Mouse (Mus musculus): ENCODE measurements around the gene Pgbd1.
"Not testable (repeated sequence)": the region's sequence is repeated elsewhere in the genome, so short reads cannot be mapped to it uniquely, and the experiment has no call there.

Gene Pgbd1

GRCm38 (mm10) chr13:21440503-21441206 is at the start of gene Pgbd1:
Gene Pgbd1 (minus strand): TSS chr13:21441058.
- DNase-seq (ENCODE audit: low spot score in 2 of 2), result peak; percentile 46 to 62

GRCm38 (mm10) chr13:21486881-21487280 is 46.0 kb upstream of the Pgbd1 start:
- no peak for DNase-seq (ENCODE audit: low spot score in 2 of 2)

GRCm38 (mm10) chr13:21478759-21479670 is 38.2 kb upstream of the Pgbd1 start, which contains the start of the genes Zkscan4 and Gm10065:
Gene Zkscan4 (plus strand): TSS chr13:21478907.
Gene Gm10065 (minus strand): TSS chr13:21479441.
- peak; percentile 54 to 69 for DNase-seq (ENCODE audit: low spot score in 2 of 2)

DNA sequence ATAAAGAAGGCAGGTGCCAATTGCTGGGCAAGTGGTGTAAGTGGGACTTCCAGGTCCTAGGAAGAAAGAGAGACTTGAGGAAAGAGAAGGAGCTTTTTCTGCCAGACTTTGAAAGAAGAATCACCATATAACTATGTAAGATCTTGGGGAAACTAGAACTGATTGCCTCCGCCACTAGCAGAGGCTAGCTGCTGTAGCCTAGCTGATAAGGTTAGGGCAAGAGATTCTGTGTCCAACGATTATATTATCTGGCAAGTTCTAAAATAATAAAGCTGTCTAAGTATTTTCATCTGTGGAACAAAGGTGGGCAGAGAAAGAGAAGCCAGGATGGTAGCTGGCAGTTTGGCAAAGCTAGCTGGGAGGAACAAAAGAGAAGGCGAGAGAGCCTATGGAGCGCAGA is 31.6 kb upstream of the Pgbd1 start:
- DNase-seq (ENCODE audit: low spot score in 2 of 2), result no peak

- no peak for DNase-seq (ENCODE audit: low spot score in 2 of 2)
Measured at GRCm38 (mm10) chr13:21469097-21469496, 28.2 kb upstream of the Pgbd1 start.

- peak; percentile 75 to 83 for DNase-seq (ENCODE audit: low spot score in 2 of 2)
Measured at GRCm38 (mm10) chr13:21468061-21469019, 27.5 kb upstream of the Pgbd1 start, which contains the start of gene Nkapl. Gene Nkapl (minus strand): TSS chr13:21468509.

- no peak for DNase-seq (ENCODE audit: low spot score in 2 of 2)
Measured at GRCm38 (mm10) chr13:21467336-21467735, 26.5 kb upstream of the Pgbd1 start.

- not testable (repeated sequence) for DNase-seq (ENCODE audit: low spot score in 2 of 2)
Measured at GRCm38 (mm10) chr13:21462516-21462915, 21.7 kb upstream of the Pgbd1 start.

DNA sequence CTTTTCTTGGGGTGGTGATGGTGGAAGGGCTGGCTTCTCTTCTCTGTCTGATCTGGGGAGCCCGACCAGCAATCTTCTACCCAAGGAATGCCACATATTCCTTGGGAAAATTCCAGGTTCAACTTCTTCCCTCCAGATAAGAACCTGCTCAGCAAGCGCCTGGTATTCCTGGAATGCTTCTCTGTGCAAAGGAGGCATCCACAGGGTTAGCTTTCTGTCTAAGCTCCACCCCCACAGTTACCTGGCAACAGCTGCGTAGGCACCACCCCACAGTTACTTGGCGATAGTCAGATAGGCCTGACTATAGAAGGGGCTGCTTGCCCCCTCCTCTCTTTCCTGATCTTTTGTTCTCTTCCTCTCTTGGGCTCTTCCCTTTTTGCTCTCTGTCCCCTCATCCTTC is 15.5 kb upstream of the Pgbd1 start:
- DNase-seq (ENCODE audit: low spot score in 2 of 2), result no peak

- no peak for DNase-seq (ENCODE audit: low spot score in 2 of 2)
Measured at GRCm38 (mm10) chr13:21454133-21454532, 13.3 kb upstream of the Pgbd1 start.

GRCm38 (mm10) chr13:21453449-21453848 is 12.6 kb upstream of the Pgbd1 start, which contains the start of gene Zscan26:
Gene Zscan26 (minus strand): TSS chr13:21453730.
- peak; percentile 82 to 84 for DNase-seq (ENCODE audit: low spot score in 2 of 2)

DNA sequence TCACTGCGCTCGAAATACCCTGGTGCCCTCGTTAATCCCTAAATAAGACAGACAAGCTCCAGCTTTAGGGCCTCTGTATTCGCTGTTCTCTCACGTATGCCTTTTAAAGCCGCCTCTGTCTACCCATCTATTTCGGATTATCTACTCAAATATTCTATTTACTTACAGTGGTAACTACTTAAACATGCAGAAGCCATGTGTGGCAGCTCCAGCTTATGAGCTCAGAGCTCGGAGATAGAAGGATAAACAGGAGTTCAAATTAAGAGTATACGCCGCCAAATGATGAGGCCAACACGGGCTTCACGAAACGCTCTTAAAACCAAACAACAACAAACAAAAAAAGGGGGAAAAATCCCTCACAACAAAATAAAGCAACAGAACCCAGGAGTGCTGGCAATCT is 12.2 kb upstream of the Pgbd1 start:
- DNase-seq (ENCODE audit: low spot score in 2 of 2), result peak in 1 of 2 experiments; percentile 8

DNA sequence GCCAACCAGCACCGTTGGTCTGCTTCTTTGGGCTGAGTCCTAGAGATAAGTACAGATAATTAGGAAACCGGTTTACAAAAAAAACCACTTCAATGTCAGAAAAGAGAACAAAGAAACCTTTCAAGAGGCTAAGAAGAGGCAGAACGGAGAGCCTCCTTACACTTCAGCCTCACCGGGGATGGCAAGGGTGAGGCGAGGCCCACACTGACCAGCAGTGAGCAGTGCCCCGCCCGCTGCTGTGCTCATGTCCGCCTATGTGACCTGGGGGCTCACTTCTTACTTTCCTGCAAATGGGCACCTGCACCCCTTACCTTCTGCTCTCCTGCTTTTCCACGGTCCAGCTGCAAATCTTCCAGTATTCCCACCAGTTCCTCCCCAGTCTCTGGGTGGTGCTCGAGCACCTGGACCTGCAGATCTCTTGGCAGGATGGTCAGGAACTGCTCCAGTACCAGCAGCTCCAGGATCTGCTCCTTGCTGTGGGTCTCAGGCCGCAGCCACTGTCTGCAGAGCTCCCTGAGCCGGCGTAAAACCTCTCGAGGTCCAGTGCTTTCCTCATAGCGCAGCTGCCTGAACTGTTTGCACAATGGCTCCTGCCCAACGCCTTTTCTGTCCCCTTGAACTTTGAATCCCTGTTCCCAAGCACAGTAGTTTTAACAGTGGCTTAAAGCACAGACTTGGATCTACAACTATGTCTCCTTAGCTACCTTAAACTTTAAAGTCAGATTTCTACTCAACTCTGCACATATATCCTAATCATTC is 7.2 kb upstream of the Pgbd1 start:
- no peak for DNase-seq (ENCODE audit: low spot score in 2 of 2)

- DNase-seq (ENCODE audit: low spot score in 2 of 2), result no peak
Measured at GRCm38 (mm10) chr13:21446796-21447195, 5.9 kb upstream of the Pgbd1 start.

DNA sequence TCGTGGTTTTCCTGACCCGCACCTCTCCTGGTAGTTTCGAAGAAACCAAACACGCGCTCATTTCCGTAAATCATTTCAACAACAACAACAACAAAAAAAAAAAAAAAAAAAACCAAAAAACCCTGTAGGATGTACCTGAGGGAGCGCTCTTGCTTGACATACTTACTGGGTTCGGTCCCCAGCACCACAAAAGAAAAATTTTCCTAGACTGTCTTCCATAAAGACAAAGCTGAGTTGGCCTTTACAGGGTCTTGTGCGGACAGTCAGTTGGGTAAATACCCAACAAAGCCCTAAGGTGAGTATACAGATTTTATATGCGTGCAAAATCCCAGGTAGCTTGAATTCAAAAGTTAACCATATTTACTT is 332 bp upstream of the Pgbd1 start:
- no peak for DNase-seq (ENCODE audit: low spot score in 2 of 2)

GRCm38 (mm10) chr13:21435476-21435875 is 5.4 kb downstream of the Pgbd1 start:
- no peak for DNase-seq (ENCODE audit: low spot score in 2 of 2)

- no peak for DNase-seq (ENCODE audit: low spot score in 2 of 2)
Measured at GRCm38 (mm10) chr13:21427631-21428030, 13.2 kb downstream of the Pgbd1 start.

- DNase-seq (ENCODE audit: low spot score in 2 of 2), result no peak
Measured at GRCm38 (mm10) chr13:21423301-21423700, 17.6 kb downstream of the Pgbd1 start.

GRCm38 (mm10) chr13:21418865-21419264 is 22.0 kb downstream of the Pgbd1 start:
- no peak for DNase-seq (ENCODE audit: low spot score in 2 of 2)

GRCm38 (mm10) chr13:21417298-21418010 is 23.4 kb downstream of the Pgbd1 start:
- no peak for DNase-seq (ENCODE audit: low spot score in 2 of 2)
